Mouse (Mus musculus): ENCODE data around the gene Hsf2bp. TPM values are rescaled to one million over a fixed set of nuclear protein-coding genes. Genes with fewer than 3 reads are reported as not detected.

Gene Hsf2bp
- polyA plus RNA-seq, 1 experiment, result 6.8 TPM

- TF ChIP-seq CTCF (IDR thresholded peaks at IDR 0.05; ENCODE audit: control insufficient read depth, insufficient read depth, low read length) (no peak), POLR2A (IDR thresholded peaks at IDR 0.05; ENCODE audit: borderline replicate concordance, control insufficient read depth, low read depth, low read length) (no peak)
- H3K4me3 ChIP-seq (replicated peaks; ENCODE audit: control insufficient read depth, low read depth, low read length), result no peak overlapping the region
- no peak overlapping the region for H3K27ac ChIP-seq (ENCODE audit: control insufficient read depth, insufficient read depth, low read depth, low read length, poor library complexity)
- WGBS, result 80% methylated on average over 5 of the region's 5 CpGs
- H3K4me1 ChIP-seq (ENCODE audit: control insufficient read depth, insufficient read depth, low read length), result peaks cover 2% of the 10 kb centered on the region; the same call in 1 of the 2 replicates
Observed at GRCm38 (mm10) chr17:31914323-31914722, 121.8 kb downstream of the Hsf2bp start.

- TF ChIP-seq CTCF (IDR thresholded peaks at IDR 0.05; ENCODE audit: control insufficient read depth, insufficient read depth, low read length) (no peak), POLR2A (IDR thresholded peaks at IDR 0.05; ENCODE audit: borderline replicate concordance, control insufficient read depth, low read depth, low read length) (no peak)
- 88% methylated on average over 18 of the region's 18 CpGs for WGBS
- H3K4me1 ChIP-seq (ENCODE audit: control insufficient read depth, insufficient read depth, low read length), result peaks cover 2% of the 10 kb centered on the region; the same call in 1 of the 2 replicates
Observed at GRCm38 (mm10) chr17:31912881-31913662, 123.1 kb downstream of the Hsf2bp start.

DNA sequence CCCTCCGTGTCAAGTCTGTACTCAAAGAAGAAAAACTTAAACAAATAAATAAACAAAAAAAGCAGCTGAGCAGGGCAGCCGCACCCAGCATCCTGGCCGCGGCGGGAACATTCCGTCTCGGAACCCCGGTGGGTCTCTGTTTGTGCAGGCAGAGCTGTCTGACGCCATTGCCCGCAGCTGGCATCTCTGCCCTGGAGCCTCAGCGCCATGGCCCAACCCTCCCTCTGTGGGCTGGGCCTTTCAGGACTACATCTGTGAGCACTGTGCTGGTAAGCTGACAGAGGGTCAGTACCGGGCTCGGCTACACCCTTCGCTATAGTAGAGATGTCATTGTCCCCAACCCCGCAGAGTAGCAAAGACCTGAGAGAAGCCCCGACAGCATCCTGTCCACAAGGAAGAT lies 123.8 kb downstream of the Hsf2bp start:
- WGBS, result 89% methylated on average over 16 of the region's 16 CpGs
- Histone ChIP-seq H3K4me1 (ENCODE audit: control insufficient read depth, insufficient read depth, low read length) (peaks cover 2% of the 10 kb centered on the region; the same call in 1 of the 2 replicates), H3K27ac (ENCODE audit: control insufficient read depth, insufficient read depth, low read depth, low read length, poor library complexity) (no peak overlapping the region), H3K4me3 (replicated peaks; ENCODE audit: control insufficient read depth, low read depth, low read length) (no peak overlapping the region)
- TF ChIP-seq POLR2A (IDR thresholded peaks at IDR 0.05; ENCODE audit: borderline replicate concordance, control insufficient read depth, low read depth, low read length), result no peak
- no peak for TF ChIP-seq CTCF (IDR thresholded peaks at IDR 0.05; ENCODE audit: control insufficient read depth, insufficient read depth, low read length)

More at GRCm38 (mm10) chr17:31912881-31913662, 123.1 kb downstream of the Hsf2bp start:
- Histone ChIP-seq H3K27ac (ENCODE audit: control insufficient read depth, insufficient read depth, low read depth, low read length, poor library complexity) (no peak overlapping the region), H3K4me3 (replicated peaks; ENCODE audit: control insufficient read depth, low read depth, low read length) (no peak overlapping the region)

- Histone ChIP-seq H3K27ac (ENCODE audit: control insufficient read depth, insufficient read depth, low read depth, low read length, poor library complexity) (no peak overlapping the region), H3K4me3 (replicated peaks; ENCODE audit: control insufficient read depth, low read depth, low read length) (no peak overlapping the region), H3K4me1 (ENCODE audit: control insufficient read depth, insufficient read depth, low read length) (peaks cover 1% of the 10 kb centered on the region; the same call in 1 of the 2 replicates)
- WGBS, result 79% methylated on average over 2 of the region's 2 CpGs
- no peak for TF ChIP-seq POLR2A (IDR thresholded peaks at IDR 0.05; ENCODE audit: borderline replicate concordance, control insufficient read depth, low read depth, low read length)
- TF ChIP-seq CTCF (IDR thresholded peaks at IDR 0.05; ENCODE audit: control insufficient read depth, insufficient read depth, low read length), result no peak
Observed at GRCm38 (mm10) chr17:31908966-31909365, 127.2 kb downstream of the Hsf2bp start.

DNA sequence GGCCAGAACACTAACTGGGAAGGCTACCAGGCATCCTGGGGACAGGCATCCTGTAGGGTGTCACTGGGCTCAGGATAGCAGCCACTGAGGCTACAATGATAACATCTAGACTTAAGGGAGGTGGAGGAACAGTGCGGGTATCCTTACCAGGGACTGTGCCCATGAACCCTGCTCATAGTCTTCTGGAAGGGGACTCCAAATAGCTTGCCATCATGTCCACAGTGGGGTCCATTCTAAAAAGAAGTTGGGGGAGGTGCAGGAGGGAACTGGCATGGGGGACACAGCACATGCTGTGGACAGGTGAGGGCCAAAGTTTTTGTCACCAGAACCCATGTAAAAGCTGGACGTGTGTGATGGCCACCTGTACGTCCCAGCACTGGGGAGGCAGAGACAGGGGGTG lies 129.7 kb downstream of the Hsf2bp start:
- no peak for TF ChIP-seq CTCF (IDR thresholded peaks at IDR 0.05; ENCODE audit: control insufficient read depth, insufficient read depth, low read length)
- no peak for TF ChIP-seq POLR2A (IDR thresholded peaks at IDR 0.05; ENCODE audit: borderline replicate concordance, control insufficient read depth, low read depth, low read length)
- H3K27ac ChIP-seq (ENCODE audit: control insufficient read depth, insufficient read depth, low read depth, low read length, poor library complexity), result peak overlapping the region; percentile 77
- no peak overlapping the region for H3K4me3 ChIP-seq (replicated peaks; ENCODE audit: control insufficient read depth, low read depth, low read length)
- peaks cover 1% of the 10 kb centered on the region; the same call in 1 of the 2 replicates for H3K4me1 ChIP-seq (ENCODE audit: control insufficient read depth, insufficient read depth, low read length)
- WGBS, result 81% methylated on average over 3 of the region's 3 CpGs

DNA sequence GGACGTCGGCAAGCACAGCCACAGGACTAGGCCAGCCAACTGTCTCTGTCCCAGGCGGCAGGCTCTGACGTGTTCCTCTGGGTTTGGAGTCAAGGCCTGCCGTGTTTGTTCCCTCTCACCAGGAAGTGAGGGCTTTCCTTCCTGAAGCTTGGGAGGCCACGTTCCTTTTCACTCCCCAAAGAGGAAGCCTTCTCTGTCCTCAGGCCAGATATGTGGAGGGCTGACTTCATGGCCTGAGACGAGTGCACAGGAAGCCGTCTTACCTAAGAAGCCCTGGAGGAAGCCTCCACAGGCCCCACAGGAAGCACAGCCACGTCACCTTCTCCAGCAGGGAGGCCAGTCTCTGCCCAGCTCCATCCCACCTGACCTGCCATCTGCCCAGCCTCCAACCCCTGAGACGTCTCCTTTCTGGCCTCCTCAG lies 130.3 kb downstream of the Hsf2bp start:
- peak overlapping the region; percentile 77 for H3K27ac ChIP-seq (ENCODE audit: control insufficient read depth, insufficient read depth, low read depth, low read length, poor library complexity)
- peak overlapping the region; percentile 4 for H3K4me3 ChIP-seq (replicated peaks; ENCODE audit: control insufficient read depth, low read depth, low read length)
- no peak for TF ChIP-seq CTCF (IDR thresholded peaks at IDR 0.05; ENCODE audit: control insufficient read depth, insufficient read depth, low read length)
- TF ChIP-seq POLR2A (IDR thresholded peaks at IDR 0.05; ENCODE audit: borderline replicate concordance, control insufficient read depth, low read depth, low read length), result peak; percentile 6; the same call in 1 of the 2 replicates
- peaks cover 1% of the 10 kb centered on the region; the same call in 1 of the 2 replicates for H3K4me1 ChIP-seq (ENCODE audit: control insufficient read depth, insufficient read depth, low read length)
- WGBS, result 11% methylated on average over 10 of the region's 10 CpGs

GRCm38 (mm10) chr17:31905201-31905790 lies 130.9 kb downstream of the Hsf2bp start:
- WGBS, result 47% methylated on average over 9 of the region's 9 CpGs
- TF ChIP-seq POLR2A (IDR thresholded peaks at IDR 0.05; ENCODE audit: borderline replicate concordance, control insufficient read depth, low read depth, low read length), result no peak; the same call in 1 of the 2 replicates
- no peak for TF ChIP-seq CTCF (IDR thresholded peaks at IDR 0.05; ENCODE audit: control insufficient read depth, insufficient read depth, low read length)
- Histone ChIP-seq H3K27ac (ENCODE audit: control insufficient read depth, insufficient read depth, low read depth, low read length, poor library complexity) (peak overlapping the region; percentile 77), H3K4me3 (replicated peaks; ENCODE audit: control insufficient read depth, low read depth, low read length) (peak overlapping the region; percentile 19), H3K4me1 (ENCODE audit: control insufficient read depth, insufficient read depth, low read length) (peaks cover 1% of the 10 kb centered on the region; the same call in 1 of the 2 replicates)

DNA sequence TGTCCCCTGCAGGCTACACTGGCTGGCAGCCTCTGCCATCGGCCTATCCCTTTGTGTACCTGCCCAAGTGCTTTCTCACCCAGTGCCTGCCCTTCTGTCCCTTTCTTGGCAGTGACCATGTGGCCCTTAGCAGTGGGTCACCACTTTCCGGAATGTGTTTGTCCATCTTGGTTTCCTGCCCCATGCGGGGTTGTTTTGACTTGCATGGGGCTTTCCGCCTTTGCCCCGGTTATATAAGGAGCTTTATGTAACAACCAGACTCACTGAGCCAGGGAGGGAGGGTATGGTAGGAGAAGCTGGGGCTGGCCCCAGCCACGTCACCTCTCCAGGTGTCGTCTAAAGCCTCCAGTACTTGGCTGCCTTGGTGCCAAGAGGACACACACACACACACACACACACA lies 132.1 kb downstream of the Hsf2bp start:
- 70% methylated on average over 7 of the region's 7 CpGs for WGBS
- peaks cover 1% of the 10 kb centered on the region; the same call in 1 of the 2 replicates for H3K4me1 ChIP-seq (ENCODE audit: control insufficient read depth, insufficient read depth, low read length)
- H3K27ac ChIP-seq (ENCODE audit: control insufficient read depth, insufficient read depth, low read depth, low read length, poor library complexity), result no peak overlapping the region
- no peak for TF ChIP-seq CTCF (IDR thresholded peaks at IDR 0.05; ENCODE audit: control insufficient read depth, insufficient read depth, low read length)
- no peak for TF ChIP-seq POLR2A (IDR thresholded peaks at IDR 0.05; ENCODE audit: borderline replicate concordance, control insufficient read depth, low read depth, low read length)
- no peak overlapping the region for H3K4me3 ChIP-seq (replicated peaks; ENCODE audit: control insufficient read depth, low read depth, low read length)

All from bone marrow, adult 2 months (tissue).